Mouse (Mus musculus) left cerebral cortex, postnatal 4 days (tissue): ENCODE results near the gene Numb. TPM values are rescaled to one million over a fixed set of nuclear protein-coding genes. Genes with fewer than 3 reads are reported as not detected.

ENCODE experiments used
- DNase-seq: peaks from one replicate; pipeline ENCODE4 v3.0.0-alpha.2; 2022
- intact Hi-C: fragments of 180-260 bp; cut with DNase I; formaldehyde crosslinking; loops from one replicate; pipeline ENCODE4 v1.15.1; 2025
- total RNA-seq, 2 experiments: library from RNA; stranded (reverse); gene quantifications; 2 replicates each; pipeline ENCODE4 v1.2.3; 2021

Numb gene
- total RNA-seq, 2 experiments from 2014 or later = 16.5 to 17.8 TPM

DNA sequence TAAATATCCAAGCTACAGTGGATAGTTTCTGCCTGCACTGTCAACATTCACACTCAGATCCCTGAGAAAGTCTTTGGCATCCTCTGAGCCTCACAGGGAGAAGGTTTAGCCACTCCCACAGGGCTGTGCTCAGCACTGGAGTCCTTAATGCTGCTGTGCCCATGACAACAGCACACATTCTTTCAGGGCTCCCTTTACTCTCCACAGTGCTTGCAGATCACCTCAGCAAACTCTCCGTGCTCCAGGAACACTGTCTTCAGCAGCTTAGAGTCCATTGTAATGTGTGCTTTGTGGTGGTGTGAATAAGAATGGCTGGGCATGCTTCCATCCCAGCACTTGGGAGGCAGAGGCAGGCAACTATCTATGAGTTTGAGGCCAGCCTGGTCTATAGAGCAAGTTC, 172.5 kb downstream of the Numb start:
- intact Hi-C loops = no loop called here
- no peak for DNase-seq

Other genes with a start within 250 kb of the Numb start
- gene Psen1, start 233.8 kb downstream of the Numb start, total RNA-seq = 10 to 100 TPM; 70.8 to 78.0 TPM
- gene Papln, start 158.3 kb downstream of the Numb start, total RNA-seq = 10 to 100 TPM in 1 of 2 experiments, 1 to 10 TPM in 1; 9.5 to 10.5 TPM
- 10 to 100 TPM; 16.2 to 17.1 TPM for gene Riox1, start 28.7 kb upstream of the Numb start, total RNA-seq
- gene Heatr4, start 62.9 kb upstream of the Numb start, total RNA-seq = under 1 TPM in 1 of 2 experiments, not detected in 1; 0.14 TPM
- 1 to 10 TPM; 6.6 to 6.9 TPM for gene Acot2, start 65.9 kb upstream of the Numb start, total RNA-seq
- 10 to 100 TPM; 51.5 to 51.9 TPM for gene Acot1, start 87.6 kb upstream of the Numb start, total RNA-seq
- 1 to 10 TPM; 1.8 to 2.0 TPM for gene Acot4, start 116.4 kb upstream of the Numb start, total RNA-seq
- gene Gm49366, start 117.0 kb upstream of the Numb start, total RNA-seq = not detected
- gene Acot3, start 130.2 kb upstream of the Numb start, total RNA-seq = under 1 TPM; 0.28 to 0.99 TPM
- gene Acot5, start 147.4 kb upstream of the Numb start, total RNA-seq = under 1 TPM; 0.44 to 0.52 TPM
- 1 to 10 TPM; 3.1 to 3.5 TPM for gene Acot6, start 178.7 kb upstream of the Numb start, total RNA-seq
- gene Dnal1, start 192.4 kb upstream of the Numb start, total RNA-seq = 10 to 100 TPM; 61.8 to 73.1 TPM
- gene Pnma1, start 226.6 kb upstream of the Numb start, total RNA-seq = 10 to 100 TPM; 11.0 to 11.1 TPM